Mouse (Mus musculus): ENCODE results near the gene Ap5b1. TPM values are rescaled to one million over a fixed set of nuclear protein-coding genes. Genes with fewer than 3 reads are reported as not detected.

Gene Ap5b1
- polyA plus RNA-seq, 1 experiment from 2014 or later = 1.2 TPM

GRCm38 (mm10) chr19:5570353-5571246, 2.8 kb downstream of the Ap5b1 start:
- Histone ChIP-seq H3K4me3 (no peak overlapping the region), H3K9me3 (replicated peaks) (no peaks in the 10 kb centered on the region), H3K4me1 (peaks cover 32% of the 10 kb centered on the region), H3K36me3 (no peaks in the 10 kb centered on the region), H3K27ac (no peak overlapping the region), H3K27me3 (ENCODE audit: low read depth, poor library complexity, severe bottlenecking) (peaks cover 38% of the 10 kb centered on the region)
- WGBS = 88% methylated on average over 32 of the region's 32 CpGs
- DNase-seq (ENCODE audit: low spot score) = no peak

- no peak for DNase-seq (ENCODE audit: low spot score)
- H3K9me3 ChIP-seq (replicated peaks) = no peaks in the 10 kb centered on the region
- H3K4me1 ChIP-seq = peaks cover 24% of the 10 kb centered on the region
- H3K27ac ChIP-seq = no peak overlapping the region
- H3K36me3 ChIP-seq = no peaks in the 10 kb centered on the region
- H3K27me3 ChIP-seq (ENCODE audit: low read depth, poor library complexity, severe bottlenecking) = peaks cover 25% of the 10 kb centered on the region
- H3K4me3 ChIP-seq = no peak overlapping the region
- 82% methylated on average over 5 of the region's 5 CpGs for WGBS
Observed at GRCm38 (mm10) chr19:5571831-5572230, 4.0 kb downstream of the Ap5b1 start.

- Histone ChIP-seq H3K36me3 (no peaks in the 10 kb centered on the region), H3K27ac (no peak overlapping the region)
Observed at GRCm38 (mm10) chr19:5572331-5573125, 4.7 kb downstream of the Ap5b1 start.

GRCm38 (mm10) chr19:5575336-5575735, 7.5 kb downstream of the Ap5b1 start:
- no peak for DNase-seq (ENCODE audit: low spot score)
- WGBS = 96% methylated on average over 1 of the region's 1 CpGs
- H3K27ac ChIP-seq = no peak overlapping the region
- H3K36me3 ChIP-seq = no peaks in the 10 kb centered on the region
- 0 out of 2 replicates have a peak, but pooled peaks cover 2% of the 10 kb centered on the region for H3K27me3 ChIP-seq (ENCODE audit: low read depth, poor library complexity, severe bottlenecking)
- H3K4me3 ChIP-seq = no peak overlapping the region
- no peaks in the 10 kb centered on the region for H3K4me1 ChIP-seq
- no peaks in the 10 kb centered on the region for H3K9me3 ChIP-seq (replicated peaks)

More at GRCm38 (mm10) chr19:5572331-5573125, 4.7 kb downstream of the Ap5b1 start:
- DNase-seq (ENCODE audit: low spot score) = no peak
- no peak overlapping the region for H3K4me3 ChIP-seq
- H3K4me1 ChIP-seq = peaks cover 17% of the 10 kb centered on the region
- WGBS = 86% methylated on average over 19 of the region's 19 CpGs
- H3K27me3 ChIP-seq (ENCODE audit: low read depth, poor library complexity, severe bottlenecking) = peaks cover 18% of the 10 kb centered on the region
- H3K9me3 ChIP-seq (replicated peaks) = no peaks in the 10 kb centered on the region

- no peaks in the 10 kb centered on the region for H3K36me3 ChIP-seq
- H3K4me1 ChIP-seq = no peaks in the 10 kb centered on the region
- no peak overlapping the region for H3K4me3 ChIP-seq
- H3K27ac ChIP-seq = no peak overlapping the region
- WGBS = 77% methylated on average over 4 of the region's 4 CpGs
- no peak for DNase-seq (ENCODE audit: low spot score)
- no peaks in the 10 kb centered on the region for H3K9me3 ChIP-seq (replicated peaks)
- no peaks in the 10 kb centered on the region for H3K27me3 ChIP-seq (ENCODE audit: low read depth, poor library complexity, severe bottlenecking)
Observed at GRCm38 (mm10) chr19:5579971-5580370, 12.1 kb downstream of the Ap5b1 start.

GRCm38 (mm10) chr19:5580776-5581175, 13.0 kb downstream of the Ap5b1 start:
- no peaks in the 10 kb centered on the region for H3K9me3 ChIP-seq (replicated peaks)

GRCm38 (mm10) chr19:5581995-5582394, 14.2 kb downstream of the Ap5b1 start:
- Histone ChIP-seq H3K27ac (no peak overlapping the region), H3K9me3 (replicated peaks) (no peaks in the 10 kb centered on the region), H3K27me3 (ENCODE audit: low read depth, poor library complexity, severe bottlenecking) (no peaks in the 10 kb centered on the region), H3K4me3 (no peak overlapping the region), H3K36me3 (no peaks in the 10 kb centered on the region), H3K4me1 (no peaks in the 10 kb centered on the region)
- WGBS = 84% methylated on average over 2 of the region's 2 CpGs
- no peak for DNase-seq (ENCODE audit: low spot score)

More at GRCm38 (mm10) chr19:5580776-5581175, 13.0 kb downstream of the Ap5b1 start:
- Histone ChIP-seq H3K36me3 (no peaks in the 10 kb centered on the region), H3K4me3 (no peak overlapping the region), H3K27ac (no peak overlapping the region), H3K27me3 (ENCODE audit: low read depth, poor library complexity, severe bottlenecking) (no peaks in the 10 kb centered on the region), H3K4me1 (no peaks in the 10 kb centered on the region)
- no peak for DNase-seq (ENCODE audit: low spot score)
- WGBS = 90% methylated on average over 6 of the region's 6 CpGs

GRCm38 (mm10) chr19:5589159-5589558, 21.3 kb downstream of the Ap5b1 start:
- no peaks in the 10 kb centered on the region for H3K4me1 ChIP-seq
- H3K36me3 ChIP-seq = no peaks in the 10 kb centered on the region
- no peaks in the 10 kb centered on the region for H3K9me3 ChIP-seq (replicated peaks)
- no peak overlapping the region for H3K27ac ChIP-seq
- DNase-seq (ENCODE audit: low spot score) = no peak
- 79% methylated on average over 9 of the region's 9 CpGs for WGBS
- no peak overlapping the region for H3K4me3 ChIP-seq
- H3K27me3 ChIP-seq (ENCODE audit: low read depth, poor library complexity, severe bottlenecking) = no peaks in the 10 kb centered on the region

- no peaks in the 10 kb centered on the region for H3K27me3 ChIP-seq (ENCODE audit: low read depth, poor library complexity, severe bottlenecking)
- no peaks in the 10 kb centered on the region for H3K9me3 ChIP-seq (replicated peaks)
- H3K4me1 ChIP-seq = no peaks in the 10 kb centered on the region
- no peaks in the 10 kb centered on the region for H3K36me3 ChIP-seq
- WGBS = 89% methylated on average over 6 of the region's 6 CpGs
- no peak overlapping the region for H3K27ac ChIP-seq
- no peak for DNase-seq (ENCODE audit: low spot score)
- H3K4me3 ChIP-seq = no peak overlapping the region
Observed at GRCm38 (mm10) chr19:5591888-5592287, 24.1 kb downstream of the Ap5b1 start.

- Histone ChIP-seq H3K27ac (no peak overlapping the region), H3K4me1 (peaks cover 19% of the 10 kb centered on the region), H3K27me3 (ENCODE audit: low read depth, poor library complexity, severe bottlenecking) (no peaks in the 10 kb centered on the region), H3K4me3 (no peak overlapping the region), H3K36me3 (peaks cover 19% of the 10 kb centered on the region), H3K9me3 (replicated peaks) (no peaks in the 10 kb centered on the region)
- DNase-seq (ENCODE audit: low spot score) = no peak
- 78% methylated on average over 4 of the region's 4 CpGs for WGBS
Observed at GRCm38 (mm10) chr19:5599224-5599623, 31.4 kb downstream of the Ap5b1 start.

- WGBS = under 1% methylated on average over 64 of the region's 64 CpGs
- H3K9me3 ChIP-seq (replicated peaks) = no peaks in the 10 kb centered on the region
- H3K4me1 ChIP-seq = peaks cover 19% of the 10 kb centered on the region
- peak; percentile 78 for DNase-seq (ENCODE audit: low spot score)
- peaks cover 46% of the 10 kb centered on the region for H3K36me3 ChIP-seq
- H3K4me3 ChIP-seq = peak within 1 kb of the TSS; percentile 88
- no peaks in the 10 kb centered on the region for H3K27me3 ChIP-seq (ENCODE audit: low read depth, poor library complexity, severe bottlenecking)
- H3K27ac ChIP-seq = peak within 1 kb of the TSS; percentile 90
Observed at GRCm38 (mm10) chr19:5601752-5602541, 34.1 kb downstream of the Ap5b1 start, which contains the start of gene Rnaseh2c. Rnaseh2c (plus strand) TSS chr19:5601873.

GRCm38 (mm10) chr19:5603664-5604063, 35.8 kb downstream of the Ap5b1 start:
- Histone ChIP-seq H3K4me1 (peaks cover 23% of the 10 kb centered on the region), H3K27ac (no peak overlapping the region), H3K9me3 (replicated peaks) (no peaks in the 10 kb centered on the region), H3K36me3 (peaks cover 63% of the 10 kb centered on the region), H3K4me3 (peak overlapping the region; percentile 88; the same call in 1 of the 2 replicates), H3K27me3 (ENCODE audit: low read depth, poor library complexity, severe bottlenecking) (no peaks in the 10 kb centered on the region)
- DNase-seq (ENCODE audit: low spot score) = no peak
- WGBS = 90% methylated on average over 7 of the region's 7 CpGs
